14 mouse cellular contexts compared by ENCODE assay signal in the genomic region with DNA sequence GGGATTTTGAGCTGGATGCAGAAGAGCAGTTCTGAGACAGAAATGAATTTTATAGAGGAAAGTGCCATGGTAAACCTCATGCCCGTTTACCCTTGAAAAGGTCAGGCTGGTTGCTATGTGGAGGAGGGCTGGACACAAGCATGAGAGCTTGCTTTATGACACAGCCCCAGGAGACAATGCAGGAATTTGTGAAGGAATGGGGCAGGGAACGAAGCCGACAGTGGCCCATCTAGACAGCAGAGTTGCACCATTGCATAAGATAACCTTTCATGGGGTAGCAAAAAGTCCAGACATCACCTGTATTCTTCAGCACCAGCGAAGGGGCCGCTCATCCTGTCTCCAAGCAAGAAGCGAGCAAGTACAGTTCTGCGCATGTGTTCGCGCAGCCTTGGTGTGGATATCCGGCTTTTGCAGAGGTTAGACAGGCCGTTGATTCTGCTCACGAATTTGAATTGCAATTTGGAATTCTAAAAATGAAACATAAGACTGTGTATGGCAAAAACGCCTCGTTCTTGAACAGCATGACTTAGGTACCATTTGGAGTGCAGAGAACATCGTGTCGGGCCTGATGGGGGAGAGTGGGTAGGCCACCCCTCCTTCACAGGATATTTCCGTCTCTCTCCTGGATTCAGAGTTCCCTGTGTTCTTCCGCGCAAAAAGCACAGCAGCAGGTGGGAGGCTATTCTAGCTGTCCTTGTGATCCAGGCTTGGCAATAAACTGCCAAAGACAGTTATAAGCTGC. TPM values are rescaled to one million over a fixed set of nuclear protein-coding genes. Genes with fewer than 3 reads are reported as not detected.
DNase-seq lines count a peak whose midpoint lies in the region; ATAC-seq and TF ChIP-seq lines count a peak whose summit lies in the region.
"Had no signal": no experiment of that assay in that cellular context is flagged by ENCODE, and none has a peak within 500 bp of the region (broad histone marks: within the 10 kb centered on the region; RNA-seq: fewer than 3 reads in every experiment).

No protein-coding gene starts in this region.

- no peak overlapping the region for H3K4me3 ChIP-seq in cortical plate, adult 2 months (ENCODE audit: insufficient read depth, low read length)
- H3K4me3 ChIP-seq: liver, embryonic 15.5 days had no signal

- H3K27ac ChIP-seq in cortical plate, adult 2 months (ENCODE audit: insufficient read depth, low read length) = peak overlapping the region; percentile 77
- H3K27ac ChIP-seq: liver, embryonic 15.5 days had no signal

- TF ChIP-seq CTCF in cortical plate, adult 2 months (IDR thresholded peaks at IDR 0.05; ENCODE audit: extremely low read depth, insufficient read depth, low read length) = no peak

- ATAC-seq in granulocyte monocyte progenitor cell, adult 5-6 weeks (replicated peaks; ENCODE audit: poor library complexity, severe bottlenecking) = no peak
- ATAC-seq: CD4-positive, CD25-positive, alpha-beta regulatory T cell, adult 4 months; intestine, embryonic 16.5 days had no signal

- peaks cover 16% of the 10 kb centered on the region for H3K4me1 ChIP-seq in cortical plate, adult 2 months (ENCODE audit: control insufficient read depth, insufficient read depth, low read length)
- H3K4me1 ChIP-seq: liver, embryonic 15.5 days had no signal

- DNase-seq in layer of hippocampus, adult 11-12 months (ENCODE audit: low spot score) = peak; percentile 72
- no peak for DNase-seq in layer of hippocampus, postnatal 25 days (ENCODE audit: extremely low spot score in 1 of 2, low spot score in 1 of 2)
- peak; percentile 86 for DNase-seq in layer of hippocampus, adult 9-11 months
- DNase-seq in right cerebral cortex, postnatal 14 days = peak; percentile 31
- no peak for DNase-seq in testis, postnatal 14 days (ENCODE audit: low spot score)
- DNase-seq: adrenal gland, adult 8-10 months; gastrocnemius, postnatal 14 days; heart, postnatal 14 days; thymus, postnatal 4 days had no signal

- peak; percentile 36; the same call in 1 of the 2 replicates for TF ChIP-seq POLR2A in cortical plate, adult 2 months (IDR thresholded peaks at IDR 0.05; ENCODE audit: extremely low read depth, insufficient read depth, low read length)

RNA-seq across cellular contexts. Expression of gene Wipf3, which starts 46.7 kb away (rescaled TPM):
- total RNA-seq in layer of hippocampus, postnatal 25 days (2021) = 100 to 1,000 TPM; 315 to 407 TPM
- polyA plus RNA-seq in cortical plate, adult 2 months (2012; rRNA removed) = 46.6 and 72.7 TPM in 2 replicates
- not detected in 2 replicates for total RNA-seq in granulocyte monocyte progenitor cell, adult 5-6 weeks (2014; fragmentation: Nextera tagmentation)
- total RNA-seq in granulocyte monocyte progenitor cell, adult 5-6 weeks (2017) = not detected in 2 replicates
- polyA plus RNA-seq: CD4-positive, CD25-positive, alpha-beta regulatory T cell, adult 4 months had no signal

Comparison
In these comparisons a context has a peak if more than half of its experiments do, and no peak if none do; other contexts are left out.
1. DNase-seq: peak in layer of hippocampus, adult 11-12 months (single experiment), layer of hippocampus, adult 9-11 months (single experiment) and right cerebral cortex, postnatal 14 days (single experiment); none in layer of hippocampus, postnatal 25 days (0 of 2) and testis, postnatal 14 days (single experiment).
2. RNA of gene Wipf3, which starts 46.7 kb away (total RNA-seq): 315 to 407 TPM in layer of hippocampus, postnatal 25 days; not detected in granulocyte monocyte progenitor cell, adult 5-6 weeks; every median in the first group is over 100 times any median in the second.